Mouse (Mus musculus) c-Kit-positive CD71-negative TER-119-negative erythroid progenitor cells, embryonic 14.5 days (primary cell): ENCODE measurements at regions not wholly inside any gene's neighbourhood (a gene's known extent, or its start where the extent isn't known, plus 50 kb on each side); places are given as distances from the start of the nearest gene placed in this dataset.
"Not testable (repeated sequence)": the region's sequence is repeated elsewhere in the genome, so short reads cannot be mapped to it uniquely, and the experiment has no call there.

Source experiments
- DNase-seq: peaks from one replicate; pipeline ENCODE4 v3.0.0-alpha.2; 2013; ENCODE audit warnings: low read depth

DNA sequence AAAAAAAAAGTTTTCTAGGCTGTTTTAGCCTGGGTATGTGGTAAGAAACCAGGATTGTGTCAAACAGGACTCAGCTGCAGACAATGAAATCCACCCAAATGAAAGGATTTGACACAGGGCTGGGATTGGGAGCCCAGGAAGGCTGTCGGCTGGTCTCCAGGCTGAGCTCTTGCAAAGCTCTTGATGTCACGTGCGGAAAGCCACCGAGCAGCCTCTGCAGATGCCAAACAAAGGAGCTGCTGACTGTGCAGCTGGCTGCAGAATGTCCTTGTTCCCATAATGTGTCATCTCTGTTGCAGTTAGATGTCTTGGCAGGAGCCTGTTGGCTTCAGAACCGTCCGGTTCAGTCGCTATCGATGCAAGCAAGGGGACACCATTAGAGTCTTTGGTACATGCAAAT, 56.1 kb downstream of the Bbs10 start:
- DNase-seq = no peak

DNA sequence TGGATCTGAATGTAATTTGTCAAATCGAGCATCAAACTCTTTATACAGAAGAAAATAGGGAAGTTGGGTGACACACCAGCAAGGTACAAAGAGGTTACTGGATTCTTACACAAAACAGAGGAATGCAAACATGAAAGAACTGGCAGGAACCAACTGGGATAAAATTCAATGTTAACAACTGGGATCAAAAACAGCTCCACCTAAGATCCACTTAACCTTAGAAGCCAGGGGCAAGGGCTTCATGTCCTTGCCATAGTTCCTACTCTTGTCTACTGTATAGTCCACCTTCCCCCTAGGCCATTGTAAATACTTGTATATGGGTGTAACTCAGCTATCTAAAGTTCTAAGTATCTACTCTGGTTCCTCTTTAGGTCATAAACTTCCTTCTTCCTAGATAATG, 59.9 kb downstream of the Bbs10 start:
- DNase-seq = not testable (repeated sequence)

DNA sequence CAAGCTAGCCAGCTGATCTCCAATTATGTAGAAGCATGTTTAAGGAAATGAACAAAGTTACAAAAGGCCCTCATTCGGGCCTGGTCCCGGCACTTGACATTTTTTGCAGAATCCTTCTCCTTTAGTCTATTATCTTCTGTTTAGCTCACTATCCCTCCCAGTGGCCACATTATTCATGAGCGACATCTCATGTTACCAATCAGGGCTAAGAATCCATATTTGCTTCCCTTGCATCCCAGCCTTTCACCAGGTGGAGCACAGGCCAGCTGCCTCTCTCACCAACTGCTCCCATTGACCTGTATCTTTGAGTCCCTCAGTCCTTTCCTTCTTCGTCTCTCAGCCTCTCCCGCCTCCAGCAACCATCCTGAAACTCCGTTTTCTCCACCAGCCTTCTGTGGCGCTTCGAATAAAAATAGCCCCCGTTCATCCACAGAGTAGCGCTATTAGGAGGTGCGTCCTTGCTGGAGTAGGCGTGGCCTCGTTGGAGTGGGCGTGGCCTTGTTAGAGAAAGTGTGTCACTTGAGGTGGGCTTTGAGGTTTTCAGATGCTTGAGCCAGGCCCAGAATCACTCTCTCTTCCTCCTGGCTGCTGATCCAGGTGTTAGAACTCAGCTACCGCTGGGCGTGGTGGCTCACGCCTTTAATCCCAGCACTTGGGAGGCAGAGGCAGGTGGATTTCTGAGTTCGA, 63.4 kb downstream of the Bbs10 start:
- DNase-seq = no peak

DNA sequence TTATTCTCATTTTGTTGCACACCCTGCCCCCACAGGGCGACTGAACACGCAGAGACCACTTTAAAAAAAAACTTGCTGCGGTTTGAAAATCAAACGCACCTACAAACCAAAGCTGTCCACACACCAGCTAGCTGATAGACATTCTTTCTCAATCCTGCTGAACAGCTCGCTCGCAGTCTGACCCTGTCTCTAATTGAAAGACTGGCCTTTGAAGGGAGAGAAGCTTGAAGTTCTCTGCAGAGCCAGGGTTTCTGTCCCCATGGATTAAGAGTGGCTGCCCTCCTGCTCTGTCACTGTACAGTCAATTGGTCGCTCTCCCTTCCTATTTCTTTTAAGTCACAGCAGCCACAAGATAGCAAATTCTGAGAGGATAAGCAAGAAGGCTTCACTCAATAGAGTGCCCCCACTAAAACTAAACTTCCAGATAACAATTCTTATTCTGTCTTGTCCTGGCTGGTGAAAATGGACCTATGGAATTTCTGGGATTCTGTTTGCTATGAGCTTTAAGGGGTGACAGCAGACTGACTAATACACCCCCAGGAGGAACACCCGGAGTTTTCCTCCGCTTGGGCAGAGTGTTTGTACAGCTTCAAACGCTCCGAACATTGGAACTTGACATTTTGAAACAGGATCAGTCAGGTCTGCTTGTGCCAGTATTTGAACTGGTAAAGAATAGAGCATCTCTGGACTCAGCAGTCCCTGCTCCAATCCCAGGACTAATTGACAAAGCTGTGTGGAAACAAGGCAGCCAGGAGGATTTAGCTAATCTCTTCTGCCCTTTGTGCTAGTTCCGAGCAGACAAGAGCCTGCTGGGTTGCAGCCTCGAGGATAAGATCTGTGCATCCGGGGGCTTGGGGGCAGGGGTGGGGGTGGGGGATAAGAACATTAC, 65.5 kb downstream of the Bbs10 start:
- DNase-seq = no peak

DNA sequence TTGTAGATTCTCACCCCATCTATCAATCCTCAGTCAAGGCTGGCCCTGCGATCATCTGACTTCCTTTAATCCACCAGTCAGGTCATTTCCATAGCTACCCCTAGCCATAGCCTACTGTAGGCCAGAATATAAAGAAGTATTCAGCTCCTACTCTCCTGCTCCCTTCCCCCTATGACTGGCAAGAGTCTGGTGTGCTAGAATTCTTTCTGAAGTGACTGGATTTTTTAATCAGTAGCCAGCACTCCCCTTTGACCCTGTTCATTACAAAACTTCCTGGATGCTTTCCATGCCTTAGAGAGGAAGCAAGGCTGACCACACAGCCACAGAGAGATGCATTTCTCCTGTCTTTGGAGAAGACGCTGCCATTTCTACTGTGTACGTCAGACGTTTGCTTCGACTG, 66.5 kb downstream of the Bbs10 start:
- DNase-seq = no peak

DNA sequence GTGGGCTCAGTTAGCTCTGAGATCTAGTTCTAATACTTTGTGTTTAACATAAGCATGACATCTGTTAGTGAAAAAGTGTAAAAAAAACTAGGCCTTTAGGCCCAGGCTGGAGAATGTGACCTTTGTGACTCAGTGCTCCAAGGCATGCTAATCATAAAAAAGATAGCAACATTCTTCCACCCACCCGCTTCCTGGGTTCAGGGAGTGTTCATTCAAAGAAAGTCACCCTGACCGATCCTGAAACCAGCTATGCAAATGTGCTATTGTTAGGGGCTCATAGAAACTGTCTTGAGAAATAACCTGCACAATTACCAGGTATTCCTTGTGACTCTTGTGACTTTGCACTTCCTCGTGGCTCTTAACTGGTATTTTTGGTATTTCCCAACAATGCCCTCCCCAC, 70.6 kb downstream of the Bbs10 start:
- DNase-seq = not testable (repeated sequence)

DNA sequence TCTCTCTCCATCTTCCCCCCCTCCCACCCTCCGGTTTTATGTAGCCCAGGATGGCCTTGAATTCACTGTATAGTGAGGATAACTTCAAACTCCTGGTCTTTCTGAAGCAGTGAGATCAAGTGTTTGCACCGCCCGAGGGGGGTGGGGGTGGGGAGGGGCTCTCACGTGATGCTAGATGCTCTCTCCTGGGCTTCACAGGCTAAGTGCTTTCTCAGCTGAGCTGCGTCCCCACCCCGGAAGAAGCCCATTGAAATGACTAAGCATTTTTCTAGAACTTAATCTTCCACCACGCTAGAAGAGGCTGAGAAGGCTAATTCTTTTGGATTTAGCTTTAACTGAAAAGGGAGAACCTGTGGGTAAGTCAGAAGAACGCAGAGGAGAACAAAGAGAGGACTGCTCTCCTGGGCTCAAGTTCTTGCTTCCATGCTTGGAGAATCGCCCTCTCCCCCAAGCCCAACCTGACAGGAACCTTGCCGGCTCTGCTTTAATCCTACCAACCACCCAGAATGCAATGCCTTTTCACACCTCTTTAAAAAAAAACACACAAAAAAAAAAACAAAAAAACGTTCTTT, 79.7 kb downstream of the Bbs10 start:
- DNase-seq = no peak

DNA sequence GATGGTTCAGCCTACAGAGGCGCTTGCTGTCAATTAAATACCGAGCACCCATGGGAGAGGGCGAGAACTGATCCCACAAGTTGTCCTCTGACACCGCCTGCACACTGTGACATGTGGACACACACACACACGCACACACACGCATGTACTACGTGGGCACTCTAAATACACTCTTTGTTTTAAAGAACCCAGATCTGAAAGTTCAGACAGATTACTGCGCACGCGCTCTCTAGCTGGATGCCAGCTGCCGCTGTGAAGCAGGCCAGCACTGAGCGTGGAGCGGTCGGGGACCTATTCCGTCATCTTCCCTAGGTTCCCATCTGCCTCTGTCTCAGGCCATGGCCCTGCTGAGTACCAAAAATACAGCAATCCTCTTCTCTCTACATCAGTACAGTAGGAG, 83.2 kb downstream of the Bbs10 start:
- DNase-seq = no peak

DNA sequence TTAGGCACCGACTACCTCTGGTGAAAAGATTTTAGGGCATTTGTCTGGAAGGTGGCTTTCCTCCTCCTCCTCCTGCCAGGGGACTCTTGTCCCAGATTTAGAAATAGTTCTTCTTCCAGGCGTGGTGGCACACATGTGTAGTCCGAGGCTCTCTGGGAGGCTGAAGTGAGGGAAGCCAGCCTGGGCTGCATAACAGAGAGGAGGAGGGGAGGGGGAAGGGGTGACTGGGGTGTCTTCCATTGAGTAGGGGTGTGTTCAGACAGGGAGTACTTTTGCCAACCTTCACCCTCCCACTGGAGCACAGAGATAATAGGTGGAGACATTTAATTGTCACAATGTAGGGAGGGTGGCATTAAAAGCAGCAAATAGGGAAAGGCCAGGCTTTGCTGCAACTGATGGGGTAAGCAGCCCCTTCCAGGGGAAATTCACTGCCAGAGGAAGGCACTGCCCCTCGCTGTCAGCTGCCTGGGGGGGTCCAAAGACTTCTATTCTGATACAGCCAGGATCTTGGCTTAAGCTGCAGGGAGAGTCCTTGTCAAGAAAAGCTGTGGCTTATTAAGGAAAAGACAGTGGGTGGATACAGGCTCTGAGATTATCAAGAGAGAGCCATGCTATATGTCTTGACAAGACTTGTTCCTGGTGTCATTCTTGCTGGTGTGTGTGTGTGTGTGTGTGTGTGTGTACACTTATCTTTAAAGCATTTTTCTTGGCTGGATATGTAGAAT, 83.9 kb downstream of the Bbs10 start:
- no peak for DNase-seq

DNA sequence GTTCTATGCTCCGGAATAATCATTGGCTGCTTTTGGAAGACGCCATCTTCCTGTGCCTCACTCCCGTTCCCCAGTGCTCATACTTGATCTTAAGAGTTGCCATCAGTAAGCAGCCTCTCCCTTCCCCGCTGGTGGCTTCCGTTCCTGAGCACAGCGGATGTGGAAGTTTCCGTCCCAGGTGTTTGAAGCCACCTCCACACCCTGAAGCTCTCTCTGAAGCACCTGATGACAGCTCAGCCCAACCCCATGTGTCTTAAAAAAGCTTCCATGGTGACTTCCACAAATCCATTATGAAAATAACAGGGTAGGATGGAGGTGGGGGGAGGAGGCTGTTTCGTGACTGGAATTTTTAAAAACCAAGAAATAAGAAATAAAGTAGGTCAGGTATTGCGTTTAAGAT, 87.1 kb downstream of the Bbs10 start:
- no peak for DNase-seq

DNA sequence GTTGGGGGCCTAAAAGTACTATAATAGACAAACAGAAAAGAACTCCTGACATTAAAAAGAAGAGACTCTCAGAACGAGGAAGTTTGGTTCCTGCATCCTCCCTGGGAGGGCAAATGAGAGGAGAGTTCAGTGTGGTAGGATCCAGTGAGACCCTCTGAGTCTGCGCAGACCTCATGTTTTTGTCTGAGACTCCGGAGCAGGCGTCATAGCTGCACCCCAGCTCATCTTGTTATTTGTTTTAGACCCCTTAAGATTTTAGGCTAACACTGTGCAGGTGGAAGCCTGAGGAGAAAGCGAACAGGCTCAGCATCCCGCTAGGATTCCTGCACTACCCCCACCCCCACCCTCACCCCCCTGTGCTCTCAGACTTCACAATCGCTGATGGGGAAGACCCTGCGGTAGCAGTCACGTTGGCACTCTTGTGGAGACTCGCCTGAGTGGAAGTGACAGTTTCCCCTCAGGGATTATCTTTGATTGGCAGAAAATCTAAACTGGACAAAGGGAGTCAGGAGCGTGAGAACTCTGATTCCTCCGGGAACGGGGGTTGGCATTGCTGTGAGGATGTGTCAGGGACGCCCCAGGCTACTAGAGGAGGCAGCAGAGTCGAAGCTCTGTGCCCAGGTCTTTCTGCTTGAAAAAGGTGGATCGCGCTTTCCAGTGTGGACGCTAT, 85.0 kb upstream of the Nap1l1 start:
- no peak for DNase-seq

DNA sequence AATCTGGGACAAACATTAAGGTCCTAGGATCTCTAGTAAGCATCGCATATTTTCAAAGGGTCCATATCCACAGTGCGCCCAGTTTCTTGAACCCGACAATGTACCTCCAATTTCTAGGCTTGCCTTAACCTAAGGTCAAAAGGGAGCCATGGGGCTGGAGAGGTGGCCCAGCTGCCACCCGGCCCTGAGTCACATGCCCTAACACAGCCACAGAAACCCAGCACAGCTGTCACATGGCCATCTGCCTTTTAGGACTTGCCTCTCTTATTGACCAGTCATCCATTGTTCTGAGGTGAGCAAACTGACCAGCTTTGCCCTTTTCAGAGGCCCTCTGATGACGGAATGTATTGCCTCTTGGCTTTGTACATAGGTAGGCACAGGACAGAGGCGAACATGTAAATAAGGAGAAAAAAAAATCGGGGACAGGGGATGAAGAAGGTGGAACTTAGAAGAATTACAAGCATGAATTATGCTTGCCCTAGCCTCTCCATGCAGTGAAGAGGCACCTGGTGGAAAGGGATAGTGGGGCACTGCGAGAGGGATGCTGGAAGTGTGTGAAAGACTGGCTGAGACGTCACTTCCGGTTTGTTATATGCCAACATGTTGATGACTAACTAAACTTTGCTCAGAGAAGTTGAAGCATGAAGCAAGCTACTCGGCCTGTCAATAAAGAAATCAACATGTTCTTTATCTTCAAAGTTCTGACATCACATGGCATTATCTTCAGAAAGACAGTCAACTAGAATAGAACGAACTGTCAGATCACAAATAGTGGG, 84.3 kb upstream of the Nap1l1 start:
- DNase-seq = no peak

DNA sequence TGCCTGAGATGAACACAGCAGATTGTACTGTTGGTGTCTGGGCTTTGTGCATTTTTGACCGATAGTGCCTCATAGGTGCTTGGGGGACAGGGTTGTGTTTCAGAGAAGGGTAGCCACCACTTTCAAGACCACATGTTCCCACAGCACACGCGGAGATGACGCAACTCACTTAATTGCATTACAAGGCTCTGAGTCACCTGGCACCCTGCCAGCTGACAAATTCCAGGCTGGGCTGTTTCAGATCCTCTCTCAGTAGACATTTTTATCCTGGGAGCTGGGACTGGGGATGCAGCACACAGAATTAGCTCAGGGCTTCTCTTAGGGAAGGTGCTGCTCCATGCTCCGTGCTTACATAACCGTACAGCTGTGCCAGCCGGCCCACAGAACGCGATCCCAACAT, 83.1 kb upstream of the Nap1l1 start:
- peak; percentile 53 for DNase-seq

DNA sequence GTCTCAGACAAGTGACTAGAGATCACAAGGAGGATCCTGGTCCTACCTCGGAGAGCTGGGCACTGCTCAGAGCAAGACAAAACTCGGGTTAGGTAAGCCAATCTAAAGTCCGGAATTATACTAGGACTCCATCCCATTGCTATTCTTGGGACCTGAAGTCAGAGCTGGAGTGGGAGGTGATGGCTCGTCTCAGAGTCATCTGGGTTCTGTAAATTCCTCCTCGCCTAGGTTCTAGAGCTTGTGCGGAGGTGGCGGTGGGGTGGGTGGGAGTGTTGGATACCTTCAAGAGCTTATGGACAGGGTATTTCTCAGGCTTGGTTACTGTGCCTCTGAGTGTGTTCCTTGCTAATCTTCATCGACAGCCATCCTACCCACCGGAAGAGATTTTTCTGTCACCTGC, 78.6 kb upstream of the Nap1l1 start:
- DNase-seq = no peak

DNA sequence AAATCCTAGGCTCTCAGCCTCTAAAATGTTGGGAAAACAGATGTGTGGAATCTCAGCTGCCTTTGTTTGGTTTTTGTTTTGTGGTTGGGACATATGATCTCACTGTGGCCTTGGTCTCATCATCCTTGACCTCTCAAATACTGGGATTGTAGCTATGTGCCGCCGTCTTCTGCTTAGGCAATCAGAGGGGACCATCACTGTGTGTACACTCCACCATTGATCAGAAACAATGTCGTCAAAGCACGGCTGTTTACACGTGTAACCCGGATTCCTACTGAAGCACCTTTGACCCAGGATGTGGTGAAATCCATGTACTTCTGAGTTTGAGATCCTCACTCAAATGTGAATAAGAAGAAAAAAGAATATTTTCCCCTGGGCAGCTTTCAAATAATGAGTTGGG, 68.0 kb upstream of the Nap1l1 start:
- no peak for DNase-seq

DNA sequence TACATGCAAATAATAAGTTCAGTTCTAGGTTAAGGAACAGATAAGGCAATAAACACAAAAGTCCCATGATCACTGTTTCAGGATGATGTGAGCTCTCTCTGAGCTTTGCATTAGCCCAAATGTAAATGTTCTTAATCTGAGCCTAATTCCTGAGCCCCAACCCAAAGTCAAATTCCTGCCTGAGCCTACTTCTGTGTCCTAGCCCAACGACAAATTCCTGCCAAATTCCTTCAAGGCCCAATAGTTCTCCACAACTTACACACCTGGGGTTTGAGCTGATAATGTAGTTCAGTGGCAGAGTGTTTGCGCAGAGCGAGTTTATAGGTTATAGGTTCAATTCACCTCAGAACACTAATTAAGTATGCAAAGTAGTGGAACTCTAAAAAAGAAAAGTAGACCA, 64.1 kb upstream of the Nap1l1 start:
- DNase-seq = no peak

DNA sequence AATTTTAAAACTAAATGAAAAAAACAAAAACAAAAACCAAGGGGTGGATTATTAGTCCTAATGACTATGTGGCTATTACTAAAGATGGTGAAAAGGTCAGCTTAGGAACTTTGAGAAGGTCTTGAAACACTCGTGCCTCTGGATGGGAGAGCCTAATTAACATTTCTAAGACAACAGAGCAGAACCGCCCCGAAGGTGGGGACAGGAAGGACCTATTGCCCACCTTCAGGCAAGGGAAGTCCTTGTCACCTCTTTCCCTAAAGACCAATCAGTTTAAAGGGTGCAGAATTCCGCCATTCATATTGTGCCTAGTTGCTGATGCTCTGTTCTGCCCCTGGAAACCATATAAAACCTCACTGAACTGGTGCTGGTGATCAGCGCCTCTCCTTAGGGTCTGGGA, 63.5 kb upstream of the Nap1l1 start:
- DNase-seq = no peak

DNA sequence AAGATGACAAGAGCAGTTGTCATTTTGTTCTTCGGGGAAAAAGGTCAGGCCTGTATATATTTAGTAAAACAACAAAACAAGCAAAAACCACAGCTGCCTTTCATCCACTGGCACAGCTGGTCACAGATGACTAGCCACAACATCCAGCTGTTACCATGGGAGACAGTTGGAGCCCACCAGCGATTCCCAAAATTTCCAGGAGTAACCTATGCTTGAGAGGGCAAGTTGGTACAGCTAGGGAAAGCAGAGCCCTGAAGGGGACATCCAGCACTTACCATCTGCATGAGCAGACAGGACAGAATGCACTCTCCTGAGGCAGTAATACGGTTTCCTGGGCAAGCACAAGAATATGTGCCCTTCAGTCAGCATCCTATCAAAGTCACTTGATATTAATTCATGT, 62.9 kb upstream of the Nap1l1 start:
- DNase-seq = no peak

DNA sequence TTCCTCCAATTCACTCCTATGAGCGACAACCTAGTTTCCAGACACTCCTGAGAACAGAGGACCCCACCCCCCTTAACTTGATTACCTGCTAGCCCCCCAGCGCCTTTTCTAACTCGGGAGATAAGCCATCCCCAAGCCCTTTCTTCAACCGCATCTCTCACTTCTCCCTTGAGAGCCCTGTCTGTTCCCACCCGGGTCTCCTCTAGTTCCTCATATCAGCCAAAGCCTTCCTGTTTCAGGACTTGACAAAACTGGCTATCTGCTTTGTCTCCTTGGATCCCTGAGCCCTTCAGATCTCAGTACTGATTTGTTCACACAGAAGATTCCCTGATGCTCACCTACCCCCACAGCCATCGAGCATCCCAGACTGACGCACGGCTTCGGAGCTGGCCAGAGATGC, 61.5 kb upstream of the Nap1l1 start:
- no peak for DNase-seq

DNA sequence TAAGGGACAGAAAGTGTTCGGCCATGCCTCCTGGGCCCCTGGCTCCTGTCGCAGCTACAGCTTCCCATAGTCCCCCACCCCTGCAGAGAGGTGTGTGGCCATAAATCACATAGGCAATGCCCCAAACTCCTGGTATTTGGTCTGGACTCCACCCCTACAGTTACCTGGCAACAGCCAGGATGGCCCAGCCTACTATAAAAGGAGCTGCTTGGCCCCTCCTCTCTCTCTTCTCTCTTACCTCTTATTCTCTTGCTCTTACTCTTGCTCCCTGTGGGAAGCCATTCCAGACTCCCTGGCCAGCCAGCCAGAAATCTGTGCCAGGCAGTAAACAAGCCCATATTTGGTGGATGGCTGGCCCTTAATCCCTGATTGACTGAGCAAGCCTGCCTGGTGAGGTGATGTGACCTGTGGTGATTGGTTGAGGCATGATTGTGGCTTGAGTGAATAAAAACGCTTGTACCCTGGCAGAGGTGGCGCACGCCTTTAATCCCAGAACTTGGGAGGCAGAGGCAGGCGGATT, 56.4 kb upstream of the Nap1l1 start:
- no peak for DNase-seq
